Comparison of ENCODE assay signal across 8 mouse cellular contexts in the genomic region with DNA sequence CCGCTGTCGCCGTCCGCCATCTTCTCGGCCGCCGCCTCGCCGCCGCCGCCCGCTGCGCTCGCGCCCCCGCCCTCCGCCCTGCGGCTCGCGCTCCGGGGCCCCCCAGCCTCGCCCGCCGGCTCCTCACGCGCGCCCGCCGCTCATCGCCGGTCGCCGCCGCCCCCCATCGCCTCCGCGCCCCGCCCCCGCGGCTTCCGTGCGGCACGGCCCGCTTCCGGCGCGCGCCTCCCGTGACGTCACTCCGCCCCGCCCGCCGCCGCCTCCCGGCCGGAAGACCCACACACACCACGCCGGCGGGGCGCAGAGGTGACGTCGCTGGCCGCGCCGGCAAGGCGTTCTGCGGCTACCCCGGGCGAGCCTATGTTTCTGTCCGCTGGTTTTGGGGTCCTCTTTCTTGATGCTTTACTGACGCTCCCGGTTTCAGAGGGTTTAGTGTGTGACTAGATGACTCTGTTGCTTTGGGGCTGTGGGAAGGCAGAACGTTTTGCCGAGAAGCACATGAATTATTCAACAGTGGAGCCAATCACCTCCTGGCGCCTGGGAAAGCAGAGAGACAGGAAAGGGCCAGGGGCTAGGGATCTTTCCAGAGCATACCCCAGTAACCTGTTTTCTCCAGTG. TPM values are rescaled to one million over a fixed set of nuclear protein-coding genes. Genes with fewer than 3 reads are reported as not detected.
DNase-seq lines count a peak whose midpoint lies in the region; ATAC-seq and TF ChIP-seq lines count a peak whose summit lies in the region.

A gene (minus strand): TSS at position 51 of the 618 bp plus-strand sequence.

- H3K27ac ChIP-seq in intestine, postnatal 0 days (ENCODE audit: low read depth, low read length): peak within 1 kb of the TSS; percentile 98
- H3K27ac ChIP-seq in midbrain, embryonic 11.5 days (ENCODE audit: low read depth, low read length): peak within 1 kb of the TSS; percentile 81

- 0 out of 2 replicates have a peak, but pooled peaks have one; percentile 7 for TF ChIP-seq CTCF in intestine, postnatal 0 days (IDR thresholded peaks at IDR 0.05; ENCODE audit: low read depth)

- H3K4me2 ChIP-seq in intestine, postnatal 0 days (replicated peaks; ENCODE audit: low read depth): peak within 1 kb of the TSS; percentile 81
- peak within 1 kb of the TSS; percentile 77 for H3K4me2 ChIP-seq in midbrain, embryonic 11.5 days

- ATAC-seq in granulocyte monocyte progenitor cell, adult 5-6 weeks (replicated peaks; ENCODE audit: poor library complexity, severe bottlenecking): peak; percentile 84
- peak; percentile 95 for ATAC-seq in intestine, postnatal 0 days
- peak; percentile 96 for ATAC-seq in midbrain, embryonic 11.5 days (ENCODE audit: low FRiP score)

- H3K36me3 ChIP-seq in intestine, postnatal 0 days (ENCODE audit: control insufficient read depth, insufficient read depth): no peaks in the 10 kb centered on the region
- H3K36me3 ChIP-seq in midbrain, embryonic 11.5 days (ENCODE audit: control insufficient read depth, insufficient read depth, low read length): peaks cover under 1% of the 10 kb centered on the region; the same call in 1 of the 2 replicates

- intact Hi-C loops in left cerebral cortex, postnatal 4 days (cut with DNase I): no loop called here

- peak; percentile 97 for DNase-seq in adrenal gland, postnatal 10 days
- DNase-seq in embryo, embryonic 9.5 days (ENCODE audit: extremely low spot score): peak; percentile 89
- peak; percentile 93 for DNase-seq in left cerebral cortex, postnatal 4 days
- DNase-seq in midbrain, embryonic 11.5 days (ENCODE audit: low spot score, missing footprints): peak; percentile 99
- DNase-seq in right cerebral cortex, postnatal 4 days: peak; percentile 95
- peak; percentile 87 for DNase-seq in yolk sac, embryonic 10.5 days (ENCODE audit: low spot score)

- H3K9me3 ChIP-seq in intestine, postnatal 0 days (ENCODE audit: control insufficient read depth): no peaks in the 10 kb centered on the region
- no peaks in the 10 kb centered on the region for H3K9me3 ChIP-seq in midbrain, embryonic 11.5 days (ENCODE audit: control insufficient read depth, low read length)

- H3K27me3 ChIP-seq in intestine, postnatal 0 days (replicated peaks; ENCODE audit: control insufficient read depth, insufficient read depth, low read length): no peaks in the 10 kb centered on the region
- no peaks in the 10 kb centered on the region for H3K27me3 ChIP-seq in midbrain, embryonic 11.5 days (ENCODE audit: control insufficient read depth, insufficient read depth, low read length)

- peaks cover 5% of the 10 kb centered on the region for H3K4me1 ChIP-seq in intestine, postnatal 0 days (replicated peaks; ENCODE audit: control insufficient read depth, insufficient read depth, low read length)
- H3K4me1 ChIP-seq in midbrain, embryonic 11.5 days (ENCODE audit: control insufficient read depth, insufficient read depth, low read length): peaks cover 24% of the 10 kb centered on the region

- peak within 1 kb of the TSS; percentile 90 for H3K4me3 ChIP-seq in intestine, postnatal 0 days (ENCODE audit: low read depth, low read length)
- H3K4me3 ChIP-seq in midbrain, embryonic 11.5 days (ENCODE audit: low read depth, low read length): peak within 1 kb of the TSS; percentile 80

- peak within 1 kb of the TSS; percentile 93 for H3K9ac ChIP-seq in intestine, postnatal 0 days (ENCODE audit: low read depth, low read length)
- H3K9ac ChIP-seq in midbrain, embryonic 11.5 days (ENCODE audit: low read length): peak within 1 kb of the TSS; percentile 85

- WGBS in intestine, postnatal 0 days: under 1% methylated on average over 64 of the region's 76 CpGs
- WGBS in midbrain, embryonic 11.5 days: under 1% methylated on average over 60 of the region's 76 CpGs

RNA-seq across cellular contexts. Expression of the gene that starts here (rescaled TPM):
- 10 to 100 TPM; 62.7 to 71.0 TPM for total RNA-seq in adrenal gland, postnatal 10 days (2021)
- total RNA-seq in granulocyte monocyte progenitor cell, adult 5-6 weeks (2014; fragmentation: Nextera tagmentation): 29.3 and 36.4 TPM in 2 replicates
- 35.7 and 43.4 TPM in 2 replicates for total RNA-seq in granulocyte monocyte progenitor cell, adult 5-6 weeks (2017)
- polyA plus RNA-seq in intestine, postnatal 0 days (2015; fragmentation: Nextera tagmentation; extraction: Ambion mirVana): 21.6 and 25.1 TPM in 2 replicates
- 10 to 100 TPM; 88.1 to 89.5 TPM for total RNA-seq in left cerebral cortex, postnatal 4 days (2021)
- polyA plus RNA-seq in midbrain, embryonic 11.5 days (2014; fragmentation: Nextera tagmentation; extraction: Ambion mirVana): 12.8 and 13.7 TPM in 2 replicates

Comparison
In these comparisons a context has a peak if more than half of its experiments do, and no peak if none do; other contexts are left out.
1. Peak in every context shown above with its lines: DNase-seq, ATAC-seq, H3K4me3 ChIP-seq and H3K27ac ChIP-seq.